Mouse (Mus musculus) embryo, embryonic 11.5 days (tissue): ENCODE measurements around the gene Ch25h.

Source experiments
- DNase-seq: peaks from one replicate; pipeline ENCODE4 v3.0.0-alpha.2; 2012; ENCODE audit warnings: low read depth, low spot score

The Ch25h gene

DNA sequence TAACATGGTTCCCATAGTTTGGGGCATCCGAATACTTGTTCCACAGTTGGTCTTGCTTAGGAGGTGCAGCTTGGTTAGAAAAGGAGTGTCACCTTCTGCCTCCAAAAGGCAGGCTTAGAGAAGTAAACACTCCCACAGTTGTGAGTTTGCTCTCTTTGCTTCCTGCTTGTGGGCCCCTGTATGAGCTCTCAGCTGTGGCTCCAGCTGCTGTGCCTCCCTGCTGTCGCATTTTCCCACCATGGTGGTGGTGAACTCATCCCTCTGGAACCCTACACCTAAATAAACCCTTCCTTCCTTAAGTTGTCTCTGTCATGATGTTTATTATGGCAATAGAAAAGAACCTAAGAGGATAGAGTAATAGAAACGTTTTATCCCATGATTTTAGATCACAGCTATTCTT lies 6.2 kb downstream of the Ch25h start:
- DNase-seq: no peak

DNA sequence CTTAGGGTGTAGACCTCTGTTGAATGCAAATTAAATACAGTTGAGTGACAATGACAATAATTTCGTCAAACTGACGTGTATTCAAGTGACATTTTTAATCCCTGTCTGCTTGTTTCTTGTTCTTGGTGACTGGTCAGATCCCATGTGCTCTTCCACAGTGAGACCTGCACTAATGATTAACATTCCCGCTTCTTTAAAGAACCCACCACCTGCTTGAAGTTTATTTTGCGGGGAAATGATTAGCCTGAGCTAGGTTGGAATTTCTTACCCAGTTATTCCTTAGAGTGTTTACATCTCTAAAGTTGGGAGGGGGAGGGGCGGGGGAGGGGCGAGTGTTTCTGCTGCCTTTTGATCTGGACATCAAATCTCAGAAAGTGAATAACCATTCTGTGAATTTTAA lies 6.7 kb downstream of the Ch25h start:
- DNase-seq: no peak

DNA sequence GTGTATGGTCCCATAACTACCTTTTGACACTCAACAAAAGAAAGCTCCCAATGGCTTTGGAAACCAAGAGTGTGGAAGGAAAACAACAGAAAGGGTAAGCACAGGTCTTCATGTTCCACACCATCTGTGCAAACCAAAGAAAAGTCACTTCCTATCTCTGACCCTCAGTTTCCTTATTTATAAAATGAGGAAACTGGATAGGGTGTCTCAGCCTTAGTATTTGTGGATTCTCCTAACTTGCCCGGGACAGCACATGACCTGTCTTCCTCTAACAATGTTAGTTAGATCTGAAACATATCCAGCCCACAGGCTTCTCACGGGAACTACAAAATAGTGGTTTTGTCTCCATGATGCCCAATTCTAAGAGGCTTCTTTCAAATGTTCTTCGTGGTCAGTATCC lies 10.5 kb downstream of the Ch25h start:
- DNase-seq: no peak

DNA sequence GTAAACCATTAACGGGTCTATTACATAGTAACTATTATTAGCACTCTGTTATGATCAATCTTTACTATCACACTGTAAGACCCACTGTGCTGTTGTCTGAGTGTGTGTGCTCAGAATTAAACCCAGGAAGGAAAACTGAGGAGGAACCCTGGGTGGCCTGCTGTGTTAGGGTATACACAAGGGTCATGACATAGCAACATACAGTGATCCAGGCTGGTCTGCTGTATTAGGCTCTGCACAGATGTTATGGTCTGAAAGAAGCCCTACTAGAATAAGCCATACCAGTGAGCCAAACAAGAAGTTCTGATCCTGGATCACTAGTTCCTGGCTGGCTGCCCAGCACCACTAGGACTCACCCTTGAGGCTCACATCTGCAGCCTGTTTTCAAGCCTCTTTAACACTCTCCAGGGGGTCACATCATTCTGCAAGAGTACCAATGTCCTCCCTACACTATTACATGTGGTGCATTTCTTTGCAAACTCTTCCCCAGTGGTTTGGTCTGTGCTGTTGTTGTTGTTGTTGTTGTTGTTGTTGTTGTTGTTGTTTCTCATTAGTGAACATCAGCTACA lies 13.4 kb downstream of the Ch25h start:
- DNase-seq: no peak

DNA sequence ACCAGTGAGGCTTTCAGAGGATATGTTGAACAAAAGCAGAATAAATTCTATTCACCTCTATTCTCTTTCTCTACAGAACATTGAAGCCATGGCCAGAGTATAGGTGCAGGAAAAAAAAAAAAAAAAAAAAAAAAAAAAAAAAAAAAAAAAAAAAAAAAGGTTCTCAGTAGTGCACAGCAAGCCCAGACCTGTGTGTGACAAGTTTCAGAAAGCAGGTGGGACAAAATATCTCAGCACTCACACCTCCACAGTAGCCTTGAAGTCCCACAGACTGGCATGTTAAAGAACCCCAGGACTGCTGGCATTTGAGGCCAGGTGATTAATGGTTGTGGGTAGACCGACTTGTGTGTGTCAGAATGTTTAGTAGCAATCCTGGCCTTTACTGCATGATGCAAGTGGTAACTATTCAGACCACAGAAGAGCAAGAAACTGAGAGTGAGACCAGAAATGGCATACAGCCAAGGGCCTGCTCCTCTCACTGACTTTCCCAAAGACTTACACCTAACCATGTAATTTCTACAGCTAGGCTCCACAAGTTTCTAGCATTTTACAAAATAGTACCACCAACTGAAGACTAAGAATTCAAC lies 24.1 kb downstream of the Ch25h start:
- DNase-seq: no peak

DNA sequence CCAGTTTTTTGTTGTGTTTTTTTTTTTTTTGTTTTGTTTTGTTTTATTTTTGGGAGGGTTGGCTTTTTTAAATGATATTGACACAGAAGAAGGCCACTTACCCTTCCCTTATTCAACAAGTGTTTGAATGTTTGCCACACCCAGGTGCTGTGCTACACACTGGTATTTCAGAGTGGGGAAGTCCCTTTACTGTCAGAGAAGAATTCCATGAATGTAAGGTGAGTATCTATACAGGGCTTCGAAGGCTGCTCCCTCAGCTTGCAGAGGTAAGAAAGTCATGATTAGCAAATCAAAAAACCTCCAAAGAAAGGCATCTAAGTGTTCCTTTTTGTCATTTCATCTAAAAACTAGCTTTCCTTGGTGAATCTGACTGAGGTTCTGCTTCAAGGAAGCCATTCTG lies 26.1 kb downstream of the Ch25h start:
- DNase-seq: no peak

DNA sequence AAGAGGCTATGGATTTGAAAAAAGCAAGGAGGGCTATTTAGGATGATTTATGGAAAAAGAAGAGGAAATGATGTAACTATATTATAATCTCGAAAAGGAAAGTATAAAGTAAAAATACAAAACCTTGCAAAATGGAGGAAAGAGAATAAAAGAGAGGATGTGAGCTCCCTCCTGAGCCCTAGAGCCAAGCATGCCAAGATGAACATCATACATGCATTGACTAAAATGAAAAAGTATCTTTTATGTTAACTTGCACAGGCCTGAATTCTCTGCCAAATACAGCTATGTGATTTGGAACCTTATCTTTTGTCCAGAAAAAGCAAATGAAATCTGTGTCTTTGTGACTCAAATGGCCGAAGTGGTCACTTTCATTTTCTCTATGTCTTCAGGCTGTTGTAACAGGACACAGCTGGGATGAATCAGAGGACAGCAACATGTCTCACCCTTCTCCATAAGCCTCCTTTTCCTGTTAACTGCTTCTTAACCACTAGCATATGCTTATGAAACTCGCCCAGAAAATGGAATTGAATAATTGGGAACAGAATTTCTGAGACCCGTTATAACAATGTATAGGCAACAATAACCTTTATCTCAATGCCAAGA lies 29.5 kb downstream of the Ch25h start:
- no peak for DNase-seq

DNA sequence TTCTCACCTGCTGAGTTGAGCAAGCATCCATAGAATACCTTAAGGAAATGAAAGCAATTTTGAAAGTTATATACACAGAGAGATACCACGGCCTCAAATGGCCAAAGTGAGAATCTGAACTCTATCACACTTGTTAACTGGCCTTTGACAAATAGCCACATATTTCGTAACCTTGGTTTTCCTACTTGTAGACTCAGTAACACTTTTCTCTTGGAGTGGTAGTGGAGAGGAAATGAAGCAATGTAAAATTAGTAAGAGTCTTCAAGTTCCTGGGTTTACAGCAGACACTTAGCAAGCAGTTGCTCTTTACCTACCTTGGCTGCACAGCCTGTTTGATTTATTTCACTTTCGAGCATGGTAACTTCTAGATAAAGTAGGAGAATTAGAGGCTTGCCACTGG lies 30.2 kb downstream of the Ch25h start:
- DNase-seq: no peak

DNA sequence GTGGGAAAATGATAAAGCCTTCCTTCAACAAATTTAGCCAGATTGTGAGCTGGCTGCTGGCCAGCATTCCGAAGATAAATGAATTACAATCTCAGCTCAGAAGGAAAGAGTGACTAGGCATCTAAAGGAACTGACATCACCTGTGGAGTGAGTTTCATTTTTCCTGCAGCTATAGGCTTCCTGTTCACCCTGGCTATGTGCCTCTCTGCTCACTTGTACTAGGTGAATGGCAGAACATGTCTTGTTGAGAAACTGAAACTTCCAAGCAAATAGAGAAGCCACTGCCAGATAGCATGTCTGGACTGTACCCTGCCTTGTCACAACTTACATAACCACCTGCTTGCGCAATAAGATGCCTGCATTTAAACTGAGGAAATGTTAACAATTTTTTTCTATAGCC lies 33.0 kb downstream of the Ch25h start:
- DNase-seq: no peak

DNA sequence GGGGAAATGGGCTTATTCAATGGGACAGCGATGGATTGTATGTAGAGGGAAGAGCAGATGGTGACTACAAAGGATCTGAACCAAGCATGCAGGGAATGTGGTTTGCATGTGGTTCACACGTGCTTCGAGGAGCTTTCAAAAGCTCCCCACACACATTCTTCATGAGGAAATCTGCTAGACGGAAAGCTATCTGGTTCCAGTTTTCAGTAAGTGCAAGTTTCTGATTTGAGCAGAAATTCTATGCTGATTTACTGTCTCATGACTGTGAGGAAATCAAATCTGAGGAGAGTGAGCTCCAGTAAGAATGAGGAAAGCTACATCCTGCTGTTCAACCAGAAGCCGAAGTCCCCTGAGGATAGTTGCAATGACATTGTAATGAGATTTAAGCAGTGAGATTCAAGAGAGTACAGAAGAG lies 39.8 kb downstream of the Ch25h start:
- DNase-seq: peak; percentile 46

DNA sequence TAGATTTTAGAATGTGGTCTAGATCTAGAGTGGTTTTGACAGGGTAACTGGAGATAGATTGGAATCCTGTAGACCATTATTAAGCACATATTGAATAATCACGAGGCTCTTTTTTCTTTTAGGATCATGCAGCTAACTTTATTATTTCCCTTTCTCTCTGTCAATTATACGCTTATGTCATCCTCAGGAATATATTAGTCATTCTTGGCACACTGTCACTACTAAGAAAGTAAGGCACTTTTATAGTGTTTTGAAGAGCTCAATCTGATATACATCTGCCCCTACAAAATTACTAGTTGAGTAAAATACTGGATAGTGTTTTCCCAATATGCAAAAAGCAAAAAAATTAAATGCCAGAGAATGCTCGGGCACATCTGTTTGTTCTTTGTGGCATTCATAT lies 43.6 kb downstream of the Ch25h start:
- no peak for DNase-seq

DNA sequence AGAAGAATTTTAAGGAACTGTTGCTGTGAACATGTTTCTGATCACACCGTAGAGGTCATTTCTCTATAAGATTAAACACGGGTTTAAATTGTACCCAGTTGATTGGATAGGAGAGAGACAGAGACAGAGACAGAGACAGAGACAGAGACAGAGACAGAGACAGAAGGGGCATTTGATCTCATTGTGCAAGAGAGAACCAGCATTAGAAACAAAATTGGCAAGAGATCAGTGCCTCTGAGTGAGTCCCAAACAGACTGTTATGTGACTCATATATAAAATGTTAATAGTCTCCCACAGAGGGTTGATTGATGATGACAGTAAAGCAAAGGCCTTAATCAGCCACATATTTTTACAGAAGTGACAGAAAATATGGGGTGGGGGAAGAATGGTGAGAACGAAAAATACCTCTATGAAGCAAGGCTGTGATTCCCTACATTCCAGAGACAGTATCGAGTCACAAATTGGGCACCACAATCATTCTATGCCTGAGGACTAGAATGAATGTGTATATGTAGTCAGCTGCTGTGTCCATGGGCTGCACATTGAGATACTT lies 51.1 kb downstream of the Ch25h start:
- DNase-seq: no peak
